Mouse (Mus musculus) brain, embryonic 14.5 days (tissue): ENCODE results near the gene Fut4. TPM values are rescaled to one million over a fixed set of nuclear protein-coding genes. Genes with fewer than 3 reads are reported as not detected.
"Not testable (repeated sequence)": the region's sequence is repeated elsewhere in the genome, so short reads cannot be mapped to it uniquely, and the experiment has no call there.

Experiments used
- DNase-seq: peaks from one replicate; pipeline ENCODE4 v3.0.0-alpha.2; 2011; ENCODE audit warnings: low read depth
- CTCF ChIP-seq: fragments of 200-500 bp; IDR thresholded peaks from 2 replicates; pipeline ENCODE4 v1.5.1; 2012; ENCODE audit warnings: inconsistent platforms, mild to moderate bottlenecking, moderate library complexity, borderline replicate concordance; ENCODE audit not compliant: insufficient read depth, insufficient read length; ENCODE audit errors: extremely low read depth
- POLR2A ChIP-seq: fragments of 200-500 bp; IDR thresholded peaks from 2 replicates; pipeline ENCODE4 v1.6.1; 2012; ENCODE audit warnings: mild to moderate bottlenecking, inconsistent platforms, borderline replicate concordance; ENCODE audit not compliant: poor library complexity, insufficient read depth, insufficient read length, severe bottlenecking; ENCODE audit errors: extremely low read depth
- polyA plus RNA-seq: library from polyadenylated mRNA; depleted of rRNA; stranded (reverse); fragments of >200 nt; gene quantifications from 2 replicates; pipeline ENCODE4 v1.2.3, GENCODE M21; 2012; rRNA removed

Fut4 gene
- polyA plus RNA-seq, 1 experiment: 1.0 TPM

- DNase-seq: no peak
- TF ChIP-seq CTCF: no peak
- TF ChIP-seq POLR2A: no peak
Observed at GRCm38 (mm10) chr9:14724755-14725420, 27.3 kb downstream of the Fut4 start.

- DNase-seq: no peak
- TF ChIP-seq POLR2A (no peak), CTCF (no peak)
Observed at GRCm38 (mm10) chr9:14721610-14722009, 30.6 kb downstream of the Fut4 start.

- DNase-seq: no peak
- TF ChIP-seq CTCF: no peak
Observed at GRCm38 (mm10) chr9:14720384-14720783, 31.8 kb downstream of the Fut4 start.

GRCm38 (mm10) chr9:14718332-14718691 is 33.9 kb downstream of the Fut4 start:
- TF ChIP-seq CTCF (no peak), POLR2A (no peak)
- DNase-seq: no peak

GRCm38 (mm10) chr9:14717689-14718331 is 34.4 kb downstream of the Fut4 start:
- DNase-seq: peak; percentile 62
- TF ChIP-seq CTCF (no peak), POLR2A (no peak)

GRCm38 (mm10) chr9:14715258-14715657 is 36.9 kb downstream of the Fut4 start:
- TF ChIP-seq CTCF (no peak), POLR2A (no peak)
- no peak for DNase-seq

GRCm38 (mm10) chr9:14710910-14711309 is 41.3 kb downstream of the Fut4 start:
- DNase-seq: no peak
- TF ChIP-seq CTCF (no peak), POLR2A (no peak)

- DNase-seq: no peak
- no peak for TF ChIP-seq CTCF
- TF ChIP-seq POLR2A: no peak
Observed at GRCm38 (mm10) chr9:14705321-14706162, 46.7 kb downstream of the Fut4 start.

- not testable (repeated sequence) for DNase-seq
Observed at GRCm38 (mm10) chr9:14700795-14701194, 51.4 kb downstream of the Fut4 start.

- no peak for DNase-seq
- TF ChIP-seq CTCF: no peak
- no peak for TF ChIP-seq POLR2A
Observed at GRCm38 (mm10) chr9:14699288-14699640, 52.9 kb downstream of the Fut4 start.

- peak; percentile 91 for DNase-seq
- no peak for TF ChIP-seq POLR2A
- peak; percentile 95; the same call in 1 of the 2 replicates for TF ChIP-seq CTCF
Observed at GRCm38 (mm10) chr9:14698582-14699287, 53.5 kb downstream of the Fut4 start.

Other genes with a start within 250 kb of the Fut4 start
- gene Amotl1, start 107.3 kb downstream of the Fut4 start, polyA plus RNA-seq: 17.5 and 23.6 TPM in 2 replicates
- 0.29 and 0.30 TPM in 2 replicates for gene Piwil4, start 11.7 kb downstream of the Fut4 start, polyA plus RNA-seq
- 0.61 and 1.3 TPM in 2 replicates for gene 1700012B09Rik, start 18.6 kb upstream of the Fut4 start, polyA plus RNA-seq
- 9.4 and 10.8 TPM in 2 replicates for gene Mre11a, start 32.3 kb upstream of the Fut4 start, polyA plus RNA-seq
- gene Ankrd49, start 32.5 kb upstream of the Fut4 start, polyA plus RNA-seq: 18.1 and 21.1 TPM in 2 replicates
- 1.6 and 2.2 TPM in 2 replicates for gene Gpr83, start 107.8 kb upstream of the Fut4 start, polyA plus RNA-seq
- gene Izumo1r, start 151.6 kb upstream of the Fut4 start, polyA plus RNA-seq: not detected in 2 replicates